Mouse (Mus musculus): ENCODE results near the gene Fgf16.

DNA sequence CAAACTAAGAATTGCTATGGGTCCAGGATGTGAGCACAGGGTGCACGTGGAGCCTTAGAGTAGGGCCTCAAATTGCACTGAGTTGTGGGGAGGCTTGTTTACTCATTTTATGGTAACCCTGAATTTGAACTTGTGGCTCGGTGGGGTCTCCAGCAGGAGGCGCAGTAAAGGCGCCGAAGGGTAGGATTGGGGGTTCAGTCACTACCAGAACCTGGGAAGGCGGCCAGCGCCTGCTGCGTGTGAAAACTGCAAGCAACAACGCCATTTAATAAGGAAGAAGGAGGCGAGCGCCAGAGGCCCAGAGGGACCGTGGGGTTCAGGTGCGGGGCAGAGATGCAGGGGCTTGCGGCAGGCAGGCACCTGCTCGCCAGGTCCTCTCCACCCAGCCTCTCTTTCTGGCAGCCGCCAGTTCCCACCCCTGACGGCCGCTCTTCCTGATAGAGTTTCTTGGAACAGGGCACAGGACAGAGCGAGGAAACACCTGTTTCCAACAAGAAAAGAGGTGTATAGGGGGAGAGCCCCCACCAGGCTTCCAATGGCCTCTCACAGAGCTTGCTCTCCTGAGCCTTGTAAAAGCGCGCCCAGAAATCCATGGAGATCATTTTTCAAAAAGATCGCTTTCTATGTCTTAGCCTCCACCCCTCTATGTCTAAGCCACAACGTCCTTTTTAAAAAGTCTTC is 1.1 kb upstream of the Fgf16 start:
- no peak for TF ChIP-seq GATA1 (IDR thresholded peaks at IDR 0.05; ENCODE audit: borderline replicate concordance, low read length)
- no peak for TF ChIP-seq FLI1 (IDR thresholded peaks at IDR 0.05; ENCODE audit: low read length)

Measured in megakaryocyte, embryonic 14.5 days (primary cell).